Mouse (Mus musculus) limb, embryonic 15.5 days (tissue): ENCODE data around the gene Pitpnm3. TPM values are rescaled to one million over a fixed set of nuclear protein-coding genes. Genes with fewer than 3 reads are reported as not detected.
A peak's percentile ranks its signal among the peaks of the same experiment; 100 is the strongest.

Experiments
- ATAC-seq: fragments of 200-750 bp; cut with Nextera tagmentation; 2 replicates; pipeline ENCODE4 v1.8.0; 2017; ENCODE audit warnings: low read depth, moderate TSS enrichment; ENCODE audit not compliant: insufficient number of reproducible peaks, low FRiP score, low TSS enrichment
- H3K27ac ChIP-seq: fragments of 300-500 bp; sonication (generic); 2 replicates; pipeline ENCODE4 v1.5.1; 2015; ENCODE audit warnings: moderate library complexity, mild to moderate bottlenecking, inconsistent platforms
- H3K27me3 ChIP-seq: fragments of 300-500 bp; sonication (generic); 2 replicates; pipeline ENCODE4 v1.6.1; 2015; ENCODE audit warnings: inconsistent platforms
- H3K36me3 ChIP-seq: fragments of 300-500 bp; sonication (generic); 2 replicates; pipeline ENCODE4 v1.6.1; 2015; ENCODE audit warnings: inconsistent platforms
- H3K4me1 ChIP-seq: fragments of 300-500 bp; sonication (generic); 2 replicates; pipeline ENCODE4 v1.6.1; 2015; ENCODE audit warnings: inconsistent platforms
- H3K4me2 ChIP-seq: fragments of 300-500 bp; sonication (generic); 2 replicates; pipeline ENCODE4 v1.6.1; 2015; ENCODE audit warnings: mild to moderate bottlenecking, inconsistent platforms
- H3K4me3 ChIP-seq: fragments of 300-500 bp; sonication (generic); 2 replicates; pipeline ENCODE4 v1.5.1; 2015; ENCODE audit warnings: mild to moderate bottlenecking, inconsistent platforms
- H3K9ac ChIP-seq: fragments of 300-500 bp; sonication (generic); 2 replicates; pipeline ENCODE4 v1.6.1; 2015; ENCODE audit warnings: inconsistent platforms
- H3K9me3 ChIP-seq: fragments of 300-500 bp; sonication (generic); 2 replicates; pipeline ENCODE4 v1.6.1; 2016; ENCODE audit warnings: inconsistent platforms
- WGBS: fragments of 180-500 bp; shearing (Covaris S2); methylation state at CpG from one replicate; pipeline ENCODE4 v1.1.7; 2015; 5-methylcytosine and 5-hydroxymethylcytosine counted together
- polyA plus RNA-seq: library from polyadenylated mRNA; unstranded; fragments of >200 nt; fragmentation: Nextera tagmentation; extraction: Ambion mirVana; gene quantifications from 2 replicates; pipeline ENCODE4 v1.2.1, GENCODE M21; 2015

Gene Pitpnm3
- polyA plus RNA-seq, 1 experiment from 2014 or later, result 0.70 TPM

DNA sequence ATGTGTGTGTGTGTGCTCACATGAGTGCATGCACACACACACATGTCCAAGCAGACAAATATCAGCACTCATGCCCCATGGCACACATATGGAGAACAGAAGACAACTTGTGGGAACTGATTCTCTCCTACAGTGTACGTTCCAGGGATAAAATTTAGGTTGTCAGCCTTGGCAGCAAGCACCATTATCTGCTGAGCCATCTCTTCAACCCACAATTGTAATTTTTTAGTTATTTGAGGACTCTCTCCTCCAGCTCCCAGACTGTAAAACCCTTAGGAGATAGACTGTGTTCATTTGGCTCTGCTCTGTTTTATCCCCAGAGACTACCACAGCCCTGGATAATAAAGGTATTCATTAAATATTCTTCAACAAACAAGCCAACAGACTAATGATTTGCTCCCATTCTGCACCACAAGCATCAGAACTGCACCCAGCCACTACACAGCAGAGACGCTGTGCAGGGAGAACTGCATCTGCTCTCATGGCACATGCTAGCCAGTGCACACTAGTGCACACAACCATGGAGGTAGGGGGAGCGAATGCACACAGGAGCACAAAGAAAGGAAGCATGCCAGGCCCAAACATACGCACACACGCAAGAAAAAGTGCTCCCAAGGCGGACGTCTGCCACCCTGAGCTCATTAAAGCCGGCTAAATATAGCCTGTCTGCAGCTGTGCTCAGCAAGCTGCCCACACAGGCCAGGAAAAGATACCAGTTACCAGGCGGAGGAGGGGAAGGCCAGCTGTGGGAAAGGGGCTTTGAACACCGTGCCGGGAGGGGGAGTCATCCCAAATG lies 49.1 kb downstream of the Pitpnm3 start:
- H3K27ac ChIP-seq, result peak overlapping the region; percentile 61; the same call in 1 of the 2 replicates
- peak; percentile 53; the same call in 1 of the 2 replicates for ATAC-seq
- no peak overlapping the region for H3K9ac ChIP-seq
- H3K4me1 ChIP-seq, result peaks cover 17% of the 10 kb centered on the region
- no peak overlapping the region for H3K4me3 ChIP-seq
- peak overlapping the region; percentile 2; the same call in 1 of the 2 replicates for H3K4me2 ChIP-seq
- no peaks in the 10 kb centered on the region for H3K9me3 ChIP-seq
- WGBS, result 23% methylated on average over 11 of the region's 11 CpGs
- H3K27me3 ChIP-seq, result no peaks in the 10 kb centered on the region
- no peaks in the 10 kb centered on the region for H3K36me3 ChIP-seq

DNA sequence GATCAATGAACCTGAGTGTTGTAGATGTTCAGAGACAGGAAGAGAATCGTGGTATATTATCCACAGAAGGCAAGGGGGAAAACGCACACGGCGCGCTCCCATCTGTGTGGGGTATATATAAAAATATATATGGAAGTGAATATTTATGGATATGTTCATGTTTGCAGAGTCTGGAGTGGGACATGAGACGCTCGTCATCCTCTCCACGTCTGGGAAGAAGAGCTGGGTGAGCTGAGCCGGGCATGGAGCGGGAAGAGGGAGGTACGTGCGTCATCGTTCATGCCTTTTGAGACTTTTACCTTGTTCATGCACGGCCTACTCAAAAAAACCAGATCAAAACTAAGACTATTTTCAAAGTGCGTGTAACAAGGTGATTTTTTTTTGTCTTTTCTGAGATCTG lies 51.2 kb downstream of the Pitpnm3 start:
- WGBS, result 93% methylated on average over 15 of the region's 15 CpGs
- Histone ChIP-seq H3K36me3 (no peaks in the 10 kb centered on the region), H3K27ac (no peak overlapping the region), H3K27me3 (no peaks in the 10 kb centered on the region), H3K4me2 (no peak overlapping the region), H3K9me3 (no peaks in the 10 kb centered on the region), H3K9ac (no peak overlapping the region), H3K4me3 (no peak overlapping the region), H3K4me1 (peaks cover 17% of the 10 kb centered on the region)
- no peak for ATAC-seq

GRCm38 (mm10) chr11:72082601-72083000 lies 53.0 kb downstream of the Pitpnm3 start:
- 82% methylated on average over 4 of the region's 4 CpGs for WGBS
- peaks cover 14% of the 10 kb centered on the region for H3K4me1 ChIP-seq
- ATAC-seq, result no peak
- H3K36me3 ChIP-seq, result no peaks in the 10 kb centered on the region
- no peaks in the 10 kb centered on the region for H3K27me3 ChIP-seq
- no peaks in the 10 kb centered on the region for H3K9me3 ChIP-seq
- no peak overlapping the region for H3K4me2 ChIP-seq
- H3K27ac ChIP-seq, result no peak overlapping the region
- no peak overlapping the region for H3K4me3 ChIP-seq
- no peak overlapping the region for H3K9ac ChIP-seq

GRCm38 (mm10) chr11:72080461-72080860 lies 55.1 kb downstream of the Pitpnm3 start:
- no peak overlapping the region for H3K27ac ChIP-seq
- ATAC-seq, result no peak
- H3K36me3 ChIP-seq, result no peaks in the 10 kb centered on the region
- no peaks in the 10 kb centered on the region for H3K9me3 ChIP-seq
- H3K4me2 ChIP-seq, result no peak overlapping the region
- no peaks in the 10 kb centered on the region for H3K27me3 ChIP-seq
- no peak overlapping the region for H3K4me3 ChIP-seq
- H3K4me1 ChIP-seq, result no peaks in the 10 kb centered on the region; the same call in 1 of the 2 replicates
- WGBS, result 80% methylated on average over 6 of the region's 6 CpGs
- no peak overlapping the region for H3K9ac ChIP-seq

DNA sequence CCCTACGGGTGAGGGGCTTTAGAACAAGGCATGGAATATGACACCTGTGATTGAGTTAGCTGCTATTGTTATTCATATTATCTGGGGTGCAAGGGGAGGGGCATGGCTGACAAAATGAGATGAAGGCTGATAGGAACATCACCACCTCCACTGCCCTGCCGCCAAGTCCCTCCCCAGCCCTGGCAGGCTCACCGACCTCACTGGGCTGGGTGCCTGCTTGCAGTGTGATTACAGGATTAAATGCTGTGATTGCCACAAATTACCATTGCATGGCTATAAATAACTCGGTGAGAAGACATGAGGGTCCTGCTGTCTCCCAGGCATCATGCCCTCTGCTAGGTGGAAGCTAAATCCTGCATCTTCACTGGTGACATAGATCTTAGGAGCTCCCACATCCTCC lies 56.9 kb downstream of the Pitpnm3 start:
- H3K27me3 ChIP-seq, result no peaks in the 10 kb centered on the region
- 46% methylated on average over 4 of the region's 4 CpGs for WGBS
- H3K27ac ChIP-seq, result no peak overlapping the region
- no peaks in the 10 kb centered on the region for H3K36me3 ChIP-seq
- no peak overlapping the region for H3K9ac ChIP-seq
- H3K4me2 ChIP-seq, result no peak overlapping the region
- H3K4me1 ChIP-seq, result no peaks in the 10 kb centered on the region; the same call in 1 of the 2 replicates
- ATAC-seq, result no peak
- no peaks in the 10 kb centered on the region for H3K9me3 ChIP-seq
- no peak overlapping the region for H3K4me3 ChIP-seq

DNA sequence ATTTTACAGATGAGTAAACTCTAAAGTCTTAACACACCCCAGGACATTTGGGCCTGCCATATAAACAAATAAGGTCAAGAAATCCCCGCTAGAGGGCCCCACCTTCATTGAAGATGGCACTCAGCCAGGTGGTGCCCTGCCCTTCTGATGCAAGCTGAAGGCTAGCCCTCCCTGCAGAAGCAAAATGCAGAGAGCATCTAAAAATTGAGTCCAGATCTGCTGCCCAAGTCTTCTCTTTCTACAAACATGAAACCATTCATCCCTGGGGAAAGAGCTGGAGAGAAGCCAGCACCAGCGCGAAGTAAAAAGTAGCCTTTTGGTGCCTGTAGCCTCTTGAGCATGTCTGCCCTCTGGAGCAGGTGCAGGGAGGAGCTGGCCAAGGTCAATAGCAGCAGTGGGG lies 57.5 kb downstream of the Pitpnm3 start:
- H3K4me3 ChIP-seq, result no peak overlapping the region
- no peaks in the 10 kb centered on the region; the same call in 1 of the 2 replicates for H3K4me1 ChIP-seq
- no peaks in the 10 kb centered on the region for H3K27me3 ChIP-seq
- no peak overlapping the region for H3K9ac ChIP-seq
- ATAC-seq, result no peak
- WGBS, result 44% methylated on average over 3 of the region's 3 CpGs
- H3K27ac ChIP-seq, result no peak overlapping the region
- no peak overlapping the region for H3K4me2 ChIP-seq
- no peaks in the 10 kb centered on the region for H3K9me3 ChIP-seq
- H3K36me3 ChIP-seq, result no peaks in the 10 kb centered on the region

DNA sequence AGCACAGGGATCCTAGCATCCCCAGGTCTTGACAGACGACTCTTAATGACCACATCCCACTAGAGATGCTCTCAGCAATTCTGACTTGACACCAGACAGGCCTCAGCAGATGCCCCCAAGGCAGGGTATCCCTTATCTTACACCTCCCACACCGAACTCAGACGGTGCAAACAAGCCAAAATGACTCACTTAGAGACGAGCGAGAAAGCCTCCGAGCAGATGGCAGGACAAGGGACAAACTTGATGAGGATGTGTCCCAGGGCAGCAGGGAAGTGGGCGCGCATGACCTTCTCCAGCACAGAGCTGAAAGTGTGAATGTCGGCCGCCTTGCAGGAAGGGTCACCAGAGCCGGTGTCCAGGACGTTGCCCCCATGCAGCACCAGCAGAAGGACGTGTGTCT lies 61.3 kb downstream of the Pitpnm3 start:
- no peak overlapping the region for H3K27ac ChIP-seq
- H3K9me3 ChIP-seq, result no peaks in the 10 kb centered on the region
- WGBS, result 76% methylated on average over 13 of the region's 13 CpGs
- no peak overlapping the region for H3K4me2 ChIP-seq
- no peaks in the 10 kb centered on the region for H3K27me3 ChIP-seq
- no peak for ATAC-seq
- H3K36me3 ChIP-seq, result no peaks in the 10 kb centered on the region
- no peaks in the 10 kb centered on the region; the same call in 1 of the 2 replicates for H3K4me1 ChIP-seq
- H3K4me3 ChIP-seq, result no peak overlapping the region
- no peak overlapping the region for H3K9ac ChIP-seq

DNA sequence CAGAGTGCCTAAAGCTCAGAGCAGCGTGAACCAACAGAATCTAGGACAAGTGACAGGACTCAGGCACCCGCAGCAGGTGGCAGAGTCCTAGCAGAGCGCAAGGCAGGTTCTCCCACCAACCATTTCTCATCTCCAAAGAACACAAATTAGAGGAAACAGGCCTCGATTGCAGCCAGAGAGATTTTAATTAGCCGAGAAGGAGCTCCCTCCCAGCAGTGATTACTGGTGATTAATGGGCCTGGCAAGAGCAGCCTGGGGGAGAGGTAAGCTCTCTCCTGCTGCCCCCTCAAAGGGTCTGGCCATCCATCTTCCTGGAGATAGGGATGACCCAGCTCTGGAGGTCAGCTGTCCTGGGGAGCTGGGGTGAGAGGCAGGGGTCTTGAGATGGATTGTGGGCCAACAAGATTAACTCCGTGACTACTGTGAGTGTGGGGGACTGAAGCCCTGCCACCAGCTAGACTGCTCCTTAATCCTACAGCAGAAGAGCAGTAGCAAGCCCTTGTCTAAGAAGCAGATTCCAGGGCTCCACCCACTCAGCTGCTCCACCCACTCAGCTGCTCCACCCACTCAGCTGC lies 63.2 kb downstream of the Pitpnm3 start:
- H3K27ac ChIP-seq, result no peak overlapping the region
- no peaks in the 10 kb centered on the region for H3K36me3 ChIP-seq
- H3K4me3 ChIP-seq, result no peak overlapping the region
- no peak overlapping the region for H3K9ac ChIP-seq
- no peaks in the 10 kb centered on the region for H3K27me3 ChIP-seq
- WGBS, result 31% methylated on average over 6 of the region's 6 CpGs
- ATAC-seq, result no peak
- no peak overlapping the region for H3K4me2 ChIP-seq
- peaks cover 7% of the 10 kb centered on the region for H3K4me1 ChIP-seq
- no peaks in the 10 kb centered on the region for H3K9me3 ChIP-seq

GRCm38 (mm10) chr11:72070733-72071132 lies 64.8 kb downstream of the Pitpnm3 start:
- no peak for ATAC-seq
- no peaks in the 10 kb centered on the region for H3K9me3 ChIP-seq
- no peak overlapping the region for H3K27ac ChIP-seq
- H3K36me3 ChIP-seq, result no peaks in the 10 kb centered on the region
- no peak overlapping the region for H3K4me2 ChIP-seq
- no peaks in the 10 kb centered on the region for H3K27me3 ChIP-seq
- H3K4me3 ChIP-seq, result no peak overlapping the region
- WGBS, result 72% methylated on average over 9 of the region's 9 CpGs
- no peak overlapping the region for H3K9ac ChIP-seq
- peaks cover 12% of the 10 kb centered on the region for H3K4me1 ChIP-seq

DNA sequence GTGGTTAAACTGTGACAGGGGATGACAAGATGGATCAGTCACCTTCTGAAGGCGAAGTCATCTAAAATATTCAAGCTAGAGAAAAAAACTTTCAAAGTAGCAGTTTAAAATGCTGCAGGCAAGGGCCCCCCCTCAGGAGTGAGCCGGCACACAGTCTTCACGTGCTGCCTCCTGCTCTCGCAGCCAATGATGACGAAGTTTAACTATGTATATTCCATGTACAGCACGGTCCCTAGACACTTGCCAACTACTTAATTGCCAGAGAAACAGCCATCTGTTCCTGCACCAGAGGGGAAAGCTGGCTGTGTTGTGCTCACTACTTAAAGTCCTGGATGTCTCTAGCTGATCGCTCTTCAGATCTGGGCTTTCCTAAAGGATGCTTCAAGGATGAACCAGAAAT lies 67.6 kb downstream of the Pitpnm3 start:
- no peak for ATAC-seq
- Histone ChIP-seq H3K36me3 (no peaks in the 10 kb centered on the region), H3K4me2 (no peak overlapping the region), H3K27me3 (no peaks in the 10 kb centered on the region), H3K9ac (no peak overlapping the region), H3K9me3 (0 out of 2 replicates have a peak, but pooled peaks cover 13% of the 10 kb centered on the region), H3K4me1 (peaks cover 12% of the 10 kb centered on the region), H3K4me3 (no peak overlapping the region), H3K27ac (no peak overlapping the region)
- 26% methylated on average over 7 of the region's 7 CpGs for WGBS

GRCm38 (mm10) chr11:72067326-72067725 lies 68.3 kb downstream of the Pitpnm3 start:
- Histone ChIP-seq H3K27ac (no peak overlapping the region), H3K4me2 (no peak overlapping the region), H3K9me3 (0 out of 2 replicates have a peak, but pooled peaks cover 13% of the 10 kb centered on the region), H3K27me3 (no peaks in the 10 kb centered on the region), H3K9ac (no peak overlapping the region), H3K4me1 (peaks cover 12% of the 10 kb centered on the region), H3K36me3 (no peaks in the 10 kb centered on the region), H3K4me3 (no peak overlapping the region)
- 50% methylated on average over 5 of the region's 5 CpGs for WGBS
- ATAC-seq, result no peak

DNA sequence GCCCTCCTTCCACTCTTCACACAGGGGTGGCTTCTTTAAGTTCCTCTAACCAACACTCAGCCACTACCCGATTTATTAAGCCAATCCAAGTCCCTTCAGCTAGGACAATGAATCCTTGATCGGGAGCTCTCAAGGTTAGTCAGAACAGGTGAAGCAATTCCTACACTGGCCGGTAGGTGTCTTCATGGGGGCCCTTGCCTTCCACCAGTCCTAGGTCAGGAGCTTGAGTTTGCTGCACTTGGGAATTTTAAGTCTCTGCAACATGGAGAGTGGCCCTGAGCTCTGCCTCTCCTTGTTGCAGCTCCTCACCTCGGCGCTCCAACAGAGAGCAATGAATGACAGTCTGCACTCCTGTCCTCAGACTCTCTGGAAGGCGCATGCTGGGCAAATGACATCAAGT lies 69.2 kb downstream of the Pitpnm3 start:
- Histone ChIP-seq H3K9me3 (0 out of 2 replicates have a peak, but pooled peaks cover 13% of the 10 kb centered on the region), H3K4me3 (no peak overlapping the region), H3K36me3 (no peaks in the 10 kb centered on the region), H3K27me3 (no peaks in the 10 kb centered on the region), H3K4me2 (no peak overlapping the region), H3K4me1 (peaks cover 12% of the 10 kb centered on the region), H3K9ac (no peak overlapping the region), H3K27ac (no peak overlapping the region)
- ATAC-seq, result no peak
- 37% methylated on average over 6 of the region's 6 CpGs for WGBS
